Mouse (Mus musculus): ENCODE data around the gene Trmt13. TPM values are rescaled to one million over a fixed set of nuclear protein-coding genes. Genes with fewer than 3 reads are reported as not detected.
"Not testable (repeated sequence)": the region's sequence is repeated elsewhere in the genome, so short reads cannot be mapped to it uniquely, and the experiment has no call there.

Gene Trmt13
- polyA plus RNA-seq (2015; fragmentation: Nextera tagmentation; extraction: Ambion mirVana): 29.0 and 30.4 TPM in 2 replicates

DNA sequence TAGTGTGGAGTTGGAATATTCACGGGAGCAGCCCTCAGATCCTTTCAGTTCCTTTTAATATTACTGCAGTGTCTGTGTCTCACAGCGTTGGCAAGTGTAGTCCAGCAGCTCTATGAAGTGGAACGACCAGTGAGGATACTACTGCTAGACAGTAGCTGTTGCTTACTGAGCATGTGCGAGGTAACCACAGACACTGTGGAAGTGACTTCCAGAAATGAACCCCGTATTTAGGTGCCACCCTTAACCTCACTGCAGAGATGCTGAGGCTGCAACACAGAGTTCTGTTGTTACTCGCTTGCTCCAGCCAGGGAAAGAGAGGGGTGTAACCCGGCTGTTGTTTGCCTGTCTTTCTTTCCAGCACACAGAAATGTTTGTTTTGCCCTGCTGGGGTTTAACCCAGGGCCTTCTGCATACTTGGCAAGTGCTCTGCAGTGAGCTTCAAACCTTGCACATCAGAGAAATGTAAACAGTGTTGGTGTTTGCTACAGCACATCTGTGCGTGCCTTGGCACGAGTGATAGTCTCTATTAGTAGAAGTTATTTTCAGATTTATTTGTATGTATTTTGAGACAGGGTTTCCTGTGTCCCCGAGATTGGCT is at the start of gene Trmt13:
TSS of gene Trmt13 (minus strand) at position 293 of the 598 bp plus-strand sequence.
- Histone ChIP-seq H3K27ac (no peak within 1 kb of the TSS), H3K4me1 (no peaks in the 10 kb centered on the region), H3K27me3 (no peaks in the 10 kb centered on the region), H3K36me3 (peaks cover 63% of the 10 kb centered on the region), H3K4me3 (replicated peaks) (no peak within 1 kb of the TSS), H3K9ac (no peak within 1 kb of the TSS), H3K4me2 (no peak within 1 kb of the TSS), H3K9me3 (replicated peaks) (no peaks in the 10 kb centered on the region)
- 86% methylated on average over 10 of the region's 10 CpGs for WGBS
- no peak for ATAC-seq (replicated peaks; ENCODE audit: low FRiP score)

DNA sequence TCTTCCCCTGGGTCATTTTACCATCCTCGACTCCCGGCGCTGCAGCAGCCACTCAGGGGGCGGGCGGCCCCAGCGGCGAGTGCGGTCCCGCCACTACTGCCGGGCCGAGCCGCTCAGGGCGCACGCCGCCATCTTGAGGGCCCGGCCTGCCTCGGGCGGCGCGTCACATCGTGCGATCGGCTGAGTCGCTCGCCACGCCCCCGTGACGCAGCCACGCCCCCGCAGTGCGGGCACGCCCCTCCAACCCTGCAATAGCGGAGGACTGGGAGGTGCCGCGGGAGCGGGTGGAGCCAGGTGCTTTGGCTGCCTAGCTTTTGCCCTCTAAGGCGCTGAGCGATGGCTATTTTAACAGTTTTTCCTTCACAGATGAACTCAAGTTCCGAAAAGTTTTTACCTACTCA is 48.1 kb upstream of the Trmt13 start, which contains the start of gene Mfsd14a:
TSS of gene Mfsd14a (minus strand) at position 215 of the 401 bp plus-strand sequence.
- peak; percentile 99 for ATAC-seq (replicated peaks; ENCODE audit: low FRiP score)
- under 1% methylated on average over 39 of the region's 39 CpGs for WGBS
- Histone ChIP-seq H3K9ac (peak within 1 kb of the TSS; percentile 98), H3K4me2 (peak within 1 kb of the TSS; percentile 65), H3K9me3 (replicated peaks) (no peaks in the 10 kb centered on the region), H3K27me3 (no peaks in the 10 kb centered on the region), H3K27ac (peak within 1 kb of the TSS; percentile 96), H3K4me3 (replicated peaks) (peak within 1 kb of the TSS; percentile 97), H3K4me1 (peaks cover 45% of the 10 kb centered on the region), H3K36me3 (peaks cover 2% of the 10 kb centered on the region)

- peak overlapping the region; percentile 98 for H3K9ac ChIP-seq
- peak overlapping the region; percentile 65 for H3K4me2 ChIP-seq
- H3K27me3 ChIP-seq: no peaks in the 10 kb centered on the region
- H3K27ac ChIP-seq: peak overlapping the region; percentile 96
- H3K4me3 ChIP-seq (replicated peaks): peak overlapping the region; percentile 97
- peaks cover 48% of the 10 kb centered on the region for H3K4me1 ChIP-seq
- under 1% methylated on average over 62 of the region's 68 CpGs for WGBS
- no peaks in the 10 kb centered on the region for H3K9me3 ChIP-seq (replicated peaks)
- ATAC-seq (replicated peaks; ENCODE audit: low FRiP score): peak; percentile 89
- no peaks in the 10 kb centered on the region for H3K36me3 ChIP-seq
Measured at GRCm38 (mm10) chr3:116661870-116662414, 47.6 kb upstream of the Trmt13 start.

- Histone ChIP-seq H3K36me3 (no peaks in the 10 kb centered on the region), H3K27me3 (no peaks in the 10 kb centered on the region), H3K4me3 (replicated peaks) (peak overlapping the region; percentile 97), H3K9ac (peak overlapping the region; percentile 98), H3K9me3 (replicated peaks) (no peaks in the 10 kb centered on the region), H3K4me2 (peak overlapping the region; percentile 65), H3K4me1 (peaks cover 48% of the 10 kb centered on the region), H3K27ac (peak overlapping the region; percentile 96)
- WGBS: 4% methylated on average over 16 of the region's 16 CpGs
- ATAC-seq (replicated peaks; ENCODE audit: low FRiP score): no peak
Measured at GRCm38 (mm10) chr3:116661288-116661869, 47.0 kb upstream of the Trmt13 start.

DNA sequence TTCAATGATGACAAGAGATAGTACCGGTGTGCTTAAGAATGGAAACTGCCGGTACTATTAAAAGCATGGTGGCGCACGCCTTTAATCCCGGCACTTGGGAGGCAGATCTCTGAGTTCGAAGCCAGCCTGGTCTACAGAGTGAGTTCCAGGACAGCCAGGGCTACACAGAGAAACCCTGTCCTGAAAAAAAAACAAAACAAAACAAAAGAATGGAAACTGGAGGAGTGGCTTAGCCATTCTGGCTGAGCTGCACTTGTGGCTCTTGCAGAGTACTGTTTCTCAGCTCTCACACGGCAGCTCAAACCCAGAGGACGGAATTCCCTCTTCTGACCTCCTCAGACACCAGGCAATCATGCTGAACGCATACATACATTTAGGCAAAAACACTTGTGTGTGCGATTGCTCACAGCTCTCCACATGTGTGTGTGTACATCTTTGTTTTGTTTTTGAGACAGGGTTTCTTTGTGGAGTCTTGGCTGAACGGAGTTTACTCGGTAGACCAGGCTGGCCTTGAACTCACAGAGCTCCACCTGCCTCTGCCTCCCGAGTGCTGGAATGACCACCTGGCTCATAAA is 45.6 kb upstream of the Trmt13 start:
- Histone ChIP-seq H3K9ac (no peak overlapping the region), H3K4me3 (replicated peaks) (no peak overlapping the region), H3K4me2 (0 out of 2 replicates have a peak overlapping the region, but pooled peaks have one; percentile 65)

GRCm38 (mm10) chr3:116658928-116659565 is 44.7 kb upstream of the Trmt13 start:
- no peaks in the 10 kb centered on the region for H3K36me3 ChIP-seq
- 61% methylated on average over 15 of the region's 15 CpGs for WGBS
- 0 out of 2 replicates have a peak overlapping the region, but pooled peaks have one; percentile 19 for H3K4me2 ChIP-seq
- no peak for ATAC-seq (replicated peaks; ENCODE audit: low FRiP score)
- H3K4me3 ChIP-seq (replicated peaks): no peak overlapping the region
- peaks cover 48% of the 10 kb centered on the region for H3K4me1 ChIP-seq
- H3K9me3 ChIP-seq (replicated peaks): no peaks in the 10 kb centered on the region
- no peaks in the 10 kb centered on the region for H3K27me3 ChIP-seq
- no peak overlapping the region for H3K9ac ChIP-seq
- no peak overlapping the region for H3K27ac ChIP-seq

More for the DNA sequence above, 45.6 kb upstream of the Trmt13 start:
- Histone ChIP-seq H3K4me1 (peaks cover 48% of the 10 kb centered on the region), H3K27me3 (no peaks in the 10 kb centered on the region), H3K9me3 (replicated peaks) (no peaks in the 10 kb centered on the region), H3K27ac (no peak overlapping the region), H3K36me3 (no peaks in the 10 kb centered on the region)
- whole genome bisulfite sequencing: 80% methylated on average over 13 of the region's 13 CpGs
- no peak for ATAC-seq (replicated peaks; ENCODE audit: low FRiP score)

DNA sequence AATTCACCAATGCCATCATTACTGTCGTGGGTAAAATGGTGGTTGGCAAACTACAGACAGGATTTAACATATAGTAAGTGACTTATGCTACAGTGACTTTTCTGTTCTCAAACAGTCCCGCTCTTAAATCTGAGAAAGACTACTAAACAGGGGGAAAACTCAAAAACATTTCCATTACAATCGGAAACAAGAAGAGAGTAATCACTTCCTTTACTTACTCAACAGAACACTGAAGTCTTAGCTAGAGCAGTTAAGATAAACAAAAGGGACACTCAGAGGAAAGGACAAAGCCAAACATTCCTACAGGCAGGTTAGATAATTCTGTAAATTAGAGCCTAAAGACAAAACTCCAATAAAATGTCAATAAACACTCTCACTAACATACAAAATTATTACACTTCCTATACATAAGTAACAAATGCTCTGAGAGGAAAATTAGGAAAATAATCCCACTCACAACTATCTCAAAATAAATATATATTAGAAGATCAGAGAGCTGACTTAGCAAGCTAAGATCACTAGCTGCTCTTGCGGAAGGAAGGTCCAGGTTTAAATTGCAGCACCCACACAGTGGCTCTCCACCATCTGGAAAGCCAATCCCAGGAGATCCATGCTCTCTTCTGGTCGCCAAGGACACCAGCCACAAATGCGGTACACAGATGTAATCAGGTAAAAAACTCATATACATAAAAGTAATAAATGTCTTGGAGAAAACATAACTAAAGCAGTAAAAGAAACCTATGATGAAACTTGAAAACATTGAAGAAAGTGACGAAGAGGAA is 42.0 kb upstream of the Trmt13 start:
- WGBS: 83% methylated on average over 7 of the region's 7 CpGs

GRCm38 (mm10) chr3:116654051-116654450 is 39.7 kb upstream of the Trmt13 start:
- H3K9ac ChIP-seq; H3K9me3 ChIP-seq (replicated peaks); H3K27ac ChIP-seq; H3K4me2 ChIP-seq; H3K27me3 ChIP-seq; H3K4me3 ChIP-seq (replicated peaks); ATAC-seq (replicated peaks; ENCODE audit: low FRiP score): not testable (repeated sequence)
- Histone ChIP-seq H3K36me3 (peaks cover 19% of the 10 kb centered on the region), H3K4me1 (peaks cover 20% of the 10 kb centered on the region)
- WGBS: 92% methylated on average over 11 of the region's 11 CpGs

More for the DNA sequence above, 42.0 kb upstream of the Trmt13 start:
- H3K4me2 ChIP-seq: no peak overlapping the region
- no peaks in the 10 kb centered on the region for H3K27me3 ChIP-seq
- H3K27ac ChIP-seq: no peak overlapping the region
- no peaks in the 10 kb centered on the region for H3K36me3 ChIP-seq
- no peak for ATAC-seq (replicated peaks; ENCODE audit: low FRiP score)
- H3K9me3 ChIP-seq (replicated peaks): no peaks in the 10 kb centered on the region
- no peak overlapping the region for H3K4me3 ChIP-seq (replicated peaks)
- no peak overlapping the region for H3K9ac ChIP-seq
- H3K4me1 ChIP-seq: peaks cover 40% of the 10 kb centered on the region

GRCm38 (mm10) chr3:116653278-116653945 is 39.0 kb upstream of the Trmt13 start:
- WGBS: 80% methylated on average over 5 of the region's 5 CpGs
- Histone ChIP-seq H3K36me3 (peaks cover 26% of the 10 kb centered on the region), H3K4me3 (replicated peaks) (no peak overlapping the region), H3K27me3 (no peaks in the 10 kb centered on the region), H3K4me2 (no peak overlapping the region), H3K9ac (no peak overlapping the region), H3K27ac (no peak overlapping the region), H3K4me1 (peaks cover 16% of the 10 kb centered on the region), H3K9me3 (replicated peaks) (no peaks in the 10 kb centered on the region)
- no peak for ATAC-seq (replicated peaks; ENCODE audit: low FRiP score)

DNA sequence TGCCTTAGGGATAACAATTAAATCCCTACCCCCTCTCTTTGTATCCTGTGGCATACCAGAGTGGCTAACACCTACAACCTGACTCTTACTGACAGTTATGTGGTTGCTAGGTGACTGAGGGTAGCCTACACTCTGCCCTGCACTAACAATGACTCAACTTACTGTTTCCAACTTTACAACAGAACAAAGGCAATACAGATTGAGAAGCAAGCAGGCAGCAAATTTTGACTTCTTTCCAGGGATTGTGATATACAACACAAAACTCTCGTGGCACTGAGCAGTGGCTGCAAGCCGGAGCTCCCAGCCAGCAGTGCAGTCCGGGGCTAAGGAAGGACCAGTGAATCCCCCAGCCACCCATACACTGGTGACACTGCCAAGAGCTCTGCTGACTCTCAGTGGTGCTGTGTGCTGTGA is 37.7 kb upstream of the Trmt13 start:
- 0 out of 2 replicates have a peak, but pooled peaks have one; percentile 40 for ATAC-seq (replicated peaks; ENCODE audit: low FRiP score)

DNA sequence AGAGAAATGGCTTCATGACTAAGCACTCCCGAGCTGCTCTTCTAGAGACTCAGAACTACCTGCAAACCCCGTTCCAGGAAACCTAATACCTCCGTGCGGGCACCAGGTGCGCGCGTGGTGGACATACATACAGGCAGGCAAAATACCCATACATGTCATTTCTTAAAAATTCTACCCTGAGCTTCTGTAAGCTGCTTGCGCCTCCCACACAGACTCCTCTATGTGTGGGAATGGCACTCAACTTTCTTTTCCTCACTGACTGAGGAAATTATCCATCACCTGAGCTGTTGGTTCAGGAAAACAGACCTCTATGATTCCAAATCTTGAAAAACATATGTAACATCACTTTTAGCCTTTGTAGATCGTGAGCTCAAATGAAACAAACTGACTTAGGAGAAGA is 36.3 kb upstream of the Trmt13 start:
- no peak overlapping the region for H3K9ac ChIP-seq
- H3K4me3 ChIP-seq (replicated peaks): no peak overlapping the region
- H3K9me3 ChIP-seq (replicated peaks): no peaks in the 10 kb centered on the region
- H3K27ac ChIP-seq: no peak overlapping the region
- WGBS: 92% methylated on average over 9 of the region's 9 CpGs
- H3K4me2 ChIP-seq: no peak overlapping the region
- no peaks in the 10 kb centered on the region for H3K27me3 ChIP-seq
- peaks cover 4% of the 10 kb centered on the region; the same call in 1 of the 2 replicates for H3K4me1 ChIP-seq
- H3K36me3 ChIP-seq: peaks cover 46% of the 10 kb centered on the region
- no peak for ATAC-seq (replicated peaks; ENCODE audit: low FRiP score)

More for the DNA sequence above, 37.7 kb upstream of the Trmt13 start:
- Histone ChIP-seq H3K4me2 (no peak overlapping the region), H3K36me3 (peaks cover 33% of the 10 kb centered on the region), H3K9me3 (replicated peaks) (no peaks in the 10 kb centered on the region), H3K4me1 (peaks cover 4% of the 10 kb centered on the region; the same call in 1 of the 2 replicates), H3K27me3 (no peaks in the 10 kb centered on the region), H3K9ac (no peak overlapping the region), H3K4me3 (replicated peaks) (no peak overlapping the region), H3K27ac (no peak overlapping the region)
- WGBS: 74% methylated on average over 3 of the region's 3 CpGs
